Mouse (Mus musculus) spleen, adult 2 months (tissue): ENCODE data around the gene Slco1a1. TPM values are rescaled to one million over a fixed set of nuclear protein-coding genes. Genes with fewer than 3 reads are reported as not detected.

Source experiments
- DNase-seq, 2 experiments: peaks; one replicate each; pipeline versions ENCODE4 v3.0.0 to v3.0.0-alpha.2; 2012 to 2021; ENCODE audit warnings: low spot score in 2 of 2, low read depth in 1 of 2
- H3K27ac ChIP-seq: fragments of 200-500 bp; 2 replicates; pipeline ENCODE4 v1.5.1; 2012; ENCODE audit warnings: low read length, inconsistent platforms; ENCODE audit not compliant: insufficient read depth
- H3K27me3 ChIP-seq: fragments of 200-500 bp; 2 replicates; pipeline ENCODE4 v1.6.1; 2012; ENCODE audit warnings: mild to moderate bottlenecking, moderate library complexity, low read length, inconsistent platforms; ENCODE audit not compliant: control insufficient read depth, insufficient read depth
- H3K36me3 ChIP-seq: fragments of 200-500 bp; 2 replicates; pipeline ENCODE4 v1.6.1; 2012; ENCODE audit warnings: mild to moderate bottlenecking, low read length, inconsistent platforms; ENCODE audit not compliant: control insufficient read depth, insufficient read depth
- H3K4me1 ChIP-seq: fragments of 200-500 bp; 2 replicates; pipeline ENCODE4 v1.6.1; 2011; ENCODE audit warnings: inconsistent platforms; ENCODE audit not compliant: control insufficient read depth, insufficient read depth, insufficient read length
- H3K4me3 ChIP-seq: fragments of 200-500 bp; 2 replicates; pipeline ENCODE4 v1.5.1; 2011; ENCODE audit warnings: mild to moderate bottlenecking, inconsistent platforms; ENCODE audit not compliant: insufficient read depth, insufficient read length; ENCODE audit errors: extremely low read depth
- CTCF ChIP-seq: fragments of 200-500 bp; IDR thresholded peaks from 2 replicates; pipeline ENCODE4 v1.5.1; 2011; ENCODE audit warnings: mild to moderate bottlenecking, inconsistent platforms; ENCODE audit not compliant: insufficient read depth, insufficient read length, insufficient replicate concordance; ENCODE audit errors: extremely low read depth
- POLR2A ChIP-seq: fragments of 200-500 bp; IDR thresholded peaks from 2 replicates; pipeline ENCODE4 v1.6.1; 2011; ENCODE audit warnings: low read depth, low read length, inconsistent platforms
- WGBS: fragments of 180-500 bp; shearing (Covaris S2); methylation state at CpG from one replicate; pipeline ENCODE4 v1.1.7; 2018; 5-methylcytosine and 5-hydroxymethylcytosine counted together
- polyA plus RNA-seq: library from polyadenylated mRNA; depleted of rRNA; stranded (reverse); fragments of >200 nt; gene quantifications from 2 replicates; pipeline ENCODE4 v1.2.3, GENCODE M21; 2012; rRNA removed

Gene Slco1a1
- not detected in 2 replicates for polyA plus RNA-seq

DNA sequence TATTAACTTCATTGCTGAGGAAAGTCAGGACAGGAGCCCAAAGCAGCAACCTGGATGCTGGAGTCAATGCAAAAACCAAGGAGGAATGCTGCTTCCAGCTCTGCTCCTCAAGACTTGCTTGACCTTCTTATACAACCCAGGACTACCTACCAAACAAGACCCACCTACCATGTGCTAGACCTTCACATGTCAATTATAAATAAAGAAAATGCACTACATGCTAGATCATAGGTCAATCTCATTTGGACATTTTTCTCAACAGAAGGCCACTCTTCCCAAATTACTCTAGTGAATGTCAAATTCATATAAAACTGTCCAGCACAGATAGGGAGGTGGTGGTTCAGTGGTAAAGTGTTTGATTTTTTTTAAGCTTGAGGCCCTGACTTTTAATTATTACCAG lies at the start of gene Slco1a1:
TSS of gene Slco1a1 (minus strand) at position 101 of the 400 bp plus-strand sequence.
- TF ChIP-seq CTCF (no peak), POLR2A (no peak)
- no peaks in the 10 kb centered on the region for H3K4me1 ChIP-seq
- H3K27me3 ChIP-seq: no peaks in the 10 kb centered on the region
- no peak for DNase-seq
- no peak within 1 kb of the TSS for H3K4me3 ChIP-seq
- H3K36me3 ChIP-seq: no peaks in the 10 kb centered on the region
- no peak within 1 kb of the TSS for H3K27ac ChIP-seq

DNA sequence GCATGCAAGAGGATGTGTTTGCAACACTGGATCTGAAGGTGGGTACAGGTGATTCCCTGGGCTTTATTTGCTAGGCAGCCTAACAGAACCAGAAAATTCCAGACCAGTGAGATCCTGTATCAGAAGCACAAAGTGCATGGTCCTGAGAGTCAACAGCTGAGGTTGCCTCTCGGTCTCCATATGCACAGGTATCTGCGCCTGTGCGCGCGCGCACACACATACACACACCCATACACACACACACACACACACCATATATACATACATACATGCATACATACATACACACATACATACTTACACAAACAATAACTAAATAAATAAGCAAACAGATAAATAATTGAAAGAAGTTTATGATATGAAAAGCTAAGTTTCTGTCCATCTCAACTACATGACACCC lies 40.0 kb upstream of the Slco1a1 start:
- Histone ChIP-seq H3K27me3 (no peaks in the 10 kb centered on the region), H3K27ac (no peak overlapping the region), H3K4me1 (no peaks in the 10 kb centered on the region), H3K36me3 (no peaks in the 10 kb centered on the region), H3K4me3 (no peak overlapping the region)
- TF ChIP-seq POLR2A: no peak
- no peak for TF ChIP-seq CTCF
- DNase-seq: no peak
- 98% methylated on average over 6 of the region's 6 CpGs for WGBS

DNA sequence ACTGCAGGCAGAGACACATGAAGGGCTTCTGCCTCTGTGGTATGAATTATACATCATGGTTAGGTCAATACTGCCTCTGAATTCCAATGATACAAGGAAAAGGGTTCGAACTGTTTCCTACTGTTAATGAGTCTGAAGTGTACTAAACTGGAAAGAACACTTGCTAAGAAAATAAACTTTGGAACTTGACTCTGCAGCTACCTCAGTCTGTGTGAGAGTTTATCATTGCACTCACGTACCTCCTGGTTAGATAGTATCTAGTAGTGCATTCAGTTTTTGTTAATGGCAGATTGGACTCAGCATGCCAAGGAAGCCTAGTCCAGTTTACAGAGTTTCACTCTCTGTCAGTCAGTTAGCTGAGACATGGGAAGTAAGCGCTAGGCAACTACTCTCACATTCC lies 37.9 kb upstream of the Slco1a1 start:
- 71% methylated on average over 3 of the region's 3 CpGs for WGBS
- no peaks in the 10 kb centered on the region for H3K4me1 ChIP-seq
- no peaks in the 10 kb centered on the region for H3K27me3 ChIP-seq
- no peak for DNase-seq
- no peak overlapping the region for H3K4me3 ChIP-seq
- H3K27ac ChIP-seq: no peak overlapping the region
- no peak for TF ChIP-seq POLR2A
- TF ChIP-seq CTCF: no peak
- no peaks in the 10 kb centered on the region for H3K36me3 ChIP-seq

DNA sequence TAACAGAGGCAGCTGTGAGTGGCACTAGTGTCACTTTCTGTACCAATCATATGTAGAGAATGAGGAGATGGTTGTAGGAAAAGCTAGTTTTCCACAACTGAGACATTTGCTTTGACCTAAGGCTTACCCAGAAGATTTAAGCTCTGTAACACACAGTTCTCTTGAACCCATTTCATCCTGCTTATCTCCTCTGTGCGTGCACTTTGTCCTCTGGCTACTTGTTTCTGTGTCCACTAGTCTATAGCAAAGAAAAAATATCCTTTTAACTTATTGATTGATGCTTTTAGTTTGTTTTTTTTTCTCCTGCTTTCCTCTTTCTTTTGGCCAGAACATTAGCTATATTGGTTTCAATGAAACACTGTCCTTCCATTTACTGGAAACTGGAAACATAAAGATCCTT lies 15.7 kb upstream of the Slco1a1 start:
- no peak for TF ChIP-seq POLR2A
- TF ChIP-seq CTCF: no peak
- Histone ChIP-seq H3K27ac (no peak overlapping the region), H3K27me3 (no peaks in the 10 kb centered on the region), H3K4me3 (no peak overlapping the region), H3K4me1 (no peaks in the 10 kb centered on the region), H3K36me3 (no peaks in the 10 kb centered on the region)
- no peak for DNase-seq
- WGBS: 64% methylated on average over 1 of the region's 1 CpGs

DNA sequence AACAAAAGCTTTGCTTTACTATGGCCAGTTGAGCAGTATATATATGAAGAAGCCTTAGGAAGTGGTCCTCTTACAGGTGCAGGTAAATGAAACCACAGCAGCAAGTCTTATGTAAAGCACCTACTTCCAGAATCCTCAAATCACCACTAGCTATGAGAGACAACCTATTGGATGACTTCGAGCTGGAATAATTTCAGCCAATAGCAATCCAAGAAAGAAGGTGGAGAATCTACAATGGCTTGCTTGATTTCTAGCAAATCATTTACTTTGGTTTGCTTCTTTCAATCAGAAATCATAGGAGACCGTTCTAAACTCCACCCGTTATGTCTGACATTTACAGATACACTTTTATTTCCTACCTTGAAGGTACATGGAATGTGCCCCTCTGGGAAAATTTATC lies 15.1 kb upstream of the Slco1a1 start:
- 84% methylated on average over 3 of the region's 3 CpGs for WGBS

DNA sequence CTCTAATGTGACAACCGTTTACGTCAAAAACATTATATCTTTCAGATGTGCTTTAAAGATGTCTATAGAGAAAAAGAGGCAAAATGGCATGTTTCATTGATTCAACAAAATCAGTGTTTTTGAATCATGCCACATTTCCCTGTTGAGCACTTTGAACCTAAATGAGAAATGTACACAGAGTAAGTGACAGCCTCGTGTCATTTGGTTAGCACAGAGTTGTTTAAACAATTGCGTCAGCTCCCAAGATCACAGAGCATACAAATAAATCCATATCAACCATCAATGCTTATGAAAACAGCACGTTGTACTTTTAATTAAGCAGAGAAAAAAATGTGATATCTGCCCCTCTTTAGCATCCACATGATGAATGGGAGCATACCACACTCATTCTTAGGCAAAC lies 13.7 kb upstream of the Slco1a1 start:
- 81% methylated on average over 5 of the region's 5 CpGs for WGBS
- Histone ChIP-seq H3K36me3 (no peaks in the 10 kb centered on the region), H3K4me1 (no peaks in the 10 kb centered on the region), H3K27ac (no peak overlapping the region), H3K4me3 (no peak overlapping the region), H3K27me3 (no peaks in the 10 kb centered on the region)
- DNase-seq: no peak
- no peak for TF ChIP-seq CTCF
- no peak for TF ChIP-seq POLR2A

More for the DNA sequence above, 15.1 kb upstream of the Slco1a1 start:
- no peak overlapping the region for H3K4me3 ChIP-seq
- TF ChIP-seq POLR2A (no peak), CTCF (no peak)
- no peaks in the 10 kb centered on the region for H3K36me3 ChIP-seq
- H3K27ac ChIP-seq: no peak overlapping the region
- H3K4me1 ChIP-seq: no peaks in the 10 kb centered on the region
- no peak for DNase-seq
- H3K27me3 ChIP-seq: no peaks in the 10 kb centered on the region

DNA sequence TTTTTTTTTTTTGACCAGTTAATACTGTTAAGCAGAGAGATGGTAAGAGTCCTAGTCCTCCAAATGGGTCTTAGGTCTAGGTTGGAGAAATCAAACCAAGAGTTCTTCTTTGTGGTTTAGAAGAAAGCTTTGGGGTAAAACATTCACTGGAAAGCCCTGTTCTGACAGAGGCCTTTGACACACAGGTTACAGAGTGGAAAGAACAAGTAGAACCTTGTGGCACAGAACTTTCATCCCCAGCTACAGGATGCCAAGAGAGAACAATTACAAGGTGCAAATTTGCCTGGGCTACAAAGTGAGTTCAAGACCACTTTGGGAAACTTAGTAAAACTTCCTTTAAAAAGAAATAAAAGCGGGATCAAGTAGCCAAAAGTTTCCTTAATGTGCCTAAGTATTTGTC lies 6.3 kb downstream of the Slco1a1 start:
- Histone ChIP-seq H3K4me3 (no peak overlapping the region), H3K27me3 (no peaks in the 10 kb centered on the region), H3K4me1 (no peaks in the 10 kb centered on the region), H3K27ac (no peak overlapping the region), H3K36me3 (no peaks in the 10 kb centered on the region)
- DNase-seq: no peak
- TF ChIP-seq POLR2A (no peak), CTCF (no peak)
- WGBS: 88% methylated on average over 1 of the region's 1 CpGs

DNA sequence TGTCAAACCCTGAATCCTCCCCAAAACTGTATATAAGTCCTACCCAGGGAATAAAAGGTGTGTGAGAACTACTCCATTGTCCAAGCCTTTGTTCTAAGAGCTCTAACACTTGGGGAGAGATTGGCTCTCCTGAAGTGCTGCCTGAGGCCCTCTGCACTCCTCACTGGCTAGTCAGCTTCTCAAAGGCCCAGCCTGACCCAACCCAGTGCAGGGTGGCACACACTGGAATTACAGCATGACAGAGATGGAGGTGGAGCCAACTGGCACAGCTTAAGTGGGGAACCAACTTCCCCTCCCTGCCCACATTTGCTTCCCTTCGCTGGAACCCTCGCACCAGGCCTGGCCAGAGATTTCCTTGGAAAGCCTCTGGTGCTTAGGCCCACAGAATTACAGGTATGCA lies 48.6 kb downstream of the Slco1a1 start:
- Histone ChIP-seq H3K36me3 (no peaks in the 10 kb centered on the region), H3K27ac (no peak overlapping the region), H3K4me1 (no peaks in the 10 kb centered on the region), H3K27me3 (no peaks in the 10 kb centered on the region), H3K4me3 (no peak overlapping the region)
- 39% methylated on average over 2 of the region's 2 CpGs for WGBS
- no peak for DNase-seq
- TF ChIP-seq POLR2A: no peak
- TF ChIP-seq CTCF: no peak
